Mouse (Mus musculus) granulocyte monocyte progenitor cell, adult 5-6 weeks (primary cell): ENCODE data around the gene Aldh6a1. TPM values are rescaled to one million over a fixed set of nuclear protein-coding genes. Genes with fewer than 3 reads are reported as not detected.
A peak's percentile ranks its signal among the peaks of the same experiment; 100 is the strongest.

Experiments used
- ATAC-seq: replicated peaks from 2 replicates; pipeline ENCODE4 v1.8.0; 2016; ENCODE audit warnings: mild to moderate bottlenecking, moderate TSS enrichment, inconsistent platforms; ENCODE audit not compliant: poor library complexity, severe bottlenecking
- total RNA-seq, 2 experiments: library from RNA; stranded (forward) in 1 of 2; stranded (reverse) in 1 of 2; fragments of 200-712, 200-1000 nt in 1 of 2; fragments of >200 nt in 1 of 2; fragmentation: Nextera tagmentation in 1 of 2; gene quantifications; 2 replicates each; pipeline ENCODE4 v1.2.3; 2014 to 2017

Aldh6a1 gene
- total RNA-seq, 2 experiments from 2014 or later = 8.0 to 10.4 TPM

- peak; percentile 36; the same call in 1 of the 2 replicates for ATAC-seq
Observed at GRCm38 (mm10) chr12:84384644-84385081, 66.1 kb downstream of the Aldh6a1 start.

- no peak for ATAC-seq
Observed at GRCm38 (mm10) chr12:84382369-84382768, 68.4 kb downstream of the Aldh6a1 start.

Other genes with a start within 250 kb of the Aldh6a1 start
- gene Elmsan1, start 232.1 kb downstream of the Aldh6a1 start, total RNA-seq (2014; fragmentation: Nextera tagmentation) = 12.7 and 15.1 TPM in 2 replicates
- gene Elmsan1, start 232.1 kb downstream of the Aldh6a1 start, total RNA-seq (2017) = 7.8 and 10.1 TPM in 2 replicates
- gene Ptgr2, start 165.8 kb downstream of the Aldh6a1 start, total RNA-seq (2014; fragmentation: Nextera tagmentation) = 22.3 and 24.9 TPM in 2 replicates
- gene Ptgr2, start 165.8 kb downstream of the Aldh6a1 start, total RNA-seq (2017) = 60.8 and 69.0 TPM in 2 replicates
- gene Zfp410, start 134.2 kb downstream of the Aldh6a1 start, total RNA-seq (2014; fragmentation: Nextera tagmentation) = 42.8 and 70.5 TPM in 2 replicates
- 32.1 and 54.0 TPM in 2 replicates for gene Zfp410, start 134.2 kb downstream of the Aldh6a1 start, total RNA-seq (2017)
- gene Coq6, start 89.3 kb downstream of the Aldh6a1 start, total RNA-seq (2014; fragmentation: Nextera tagmentation) = 21.1 and 25.4 TPM in 2 replicates
- gene Coq6, start 89.3 kb downstream of the Aldh6a1 start, total RNA-seq (2017) = 11.0 and 13.8 TPM in 2 replicates
- not detected in 2 replicates for gene Fam161b, start 89.2 kb downstream of the Aldh6a1 start, total RNA-seq (2014; fragmentation: Nextera tagmentation)
- gene Fam161b, start 89.2 kb downstream of the Aldh6a1 start, total RNA-seq (2017) = 0.10 TPM in 1 of 2 replicates, not detected in the other
- 20.8 and 34.2 TPM in 2 replicates for gene Entpd5, start 42.0 kb downstream of the Aldh6a1 start, total RNA-seq (2014; fragmentation: Nextera tagmentation)
- gene Entpd5, start 42.0 kb downstream of the Aldh6a1 start, total RNA-seq (2017) = 14.0 and 30.8 TPM in 2 replicates
- 3.4 TPM in 1 of 2 replicates, not detected in the other for gene Bbof1, start 41.9 kb downstream of the Aldh6a1 start, total RNA-seq (2014; fragmentation: Nextera tagmentation)
- 1.8 and 5.4 TPM in 2 replicates for gene Bbof1, start 41.9 kb downstream of the Aldh6a1 start, total RNA-seq (2017)
- gene Rnf113a2, start 33.8 kb downstream of the Aldh6a1 start, total RNA-seq (2014; fragmentation: Nextera tagmentation) = 26.0 and 28.1 TPM in 2 replicates
- 32.4 and 37.8 TPM in 2 replicates for gene Rnf113a2, start 33.8 kb downstream of the Aldh6a1 start, total RNA-seq (2017)
- gene Lin52, start 418 bp upstream of the Aldh6a1 start, total RNA-seq (2014; fragmentation: Nextera tagmentation) = 13.3 and 19.3 TPM in 2 replicates
- 11.1 and 24.3 TPM in 2 replicates for gene Lin52, start 418 bp upstream of the Aldh6a1 start, total RNA-seq (2017)
- not detected in 2 replicates for gene Vsx2, start 118.8 kb upstream of the Aldh6a1 start, total RNA-seq (2014; fragmentation: Nextera tagmentation)
- not detected in 2 replicates for gene Vsx2, start 118.8 kb upstream of the Aldh6a1 start, total RNA-seq (2017)
- 6.9 and 12.3 TPM in 2 replicates for gene Abcd4, start 166.4 kb upstream of the Aldh6a1 start, total RNA-seq (2014; fragmentation: Nextera tagmentation)
- gene Abcd4, start 166.4 kb upstream of the Aldh6a1 start, total RNA-seq (2017) = 2.9 and 3.6 TPM in 2 replicates
- gene Vrtn, start 190.0 kb upstream of the Aldh6a1 start, total RNA-seq (2014; fragmentation: Nextera tagmentation) = not detected in 2 replicates
- gene Vrtn, start 190.0 kb upstream of the Aldh6a1 start, total RNA-seq (2017) = not detected in 2 replicates
- not detected in 2 replicates for gene Syndig1l, start 247.8 kb upstream of the Aldh6a1 start, total RNA-seq (2014; fragmentation: Nextera tagmentation)
- not detected in 2 replicates for gene Syndig1l, start 247.8 kb upstream of the Aldh6a1 start, total RNA-seq (2017)